In the genomic region with DNA sequence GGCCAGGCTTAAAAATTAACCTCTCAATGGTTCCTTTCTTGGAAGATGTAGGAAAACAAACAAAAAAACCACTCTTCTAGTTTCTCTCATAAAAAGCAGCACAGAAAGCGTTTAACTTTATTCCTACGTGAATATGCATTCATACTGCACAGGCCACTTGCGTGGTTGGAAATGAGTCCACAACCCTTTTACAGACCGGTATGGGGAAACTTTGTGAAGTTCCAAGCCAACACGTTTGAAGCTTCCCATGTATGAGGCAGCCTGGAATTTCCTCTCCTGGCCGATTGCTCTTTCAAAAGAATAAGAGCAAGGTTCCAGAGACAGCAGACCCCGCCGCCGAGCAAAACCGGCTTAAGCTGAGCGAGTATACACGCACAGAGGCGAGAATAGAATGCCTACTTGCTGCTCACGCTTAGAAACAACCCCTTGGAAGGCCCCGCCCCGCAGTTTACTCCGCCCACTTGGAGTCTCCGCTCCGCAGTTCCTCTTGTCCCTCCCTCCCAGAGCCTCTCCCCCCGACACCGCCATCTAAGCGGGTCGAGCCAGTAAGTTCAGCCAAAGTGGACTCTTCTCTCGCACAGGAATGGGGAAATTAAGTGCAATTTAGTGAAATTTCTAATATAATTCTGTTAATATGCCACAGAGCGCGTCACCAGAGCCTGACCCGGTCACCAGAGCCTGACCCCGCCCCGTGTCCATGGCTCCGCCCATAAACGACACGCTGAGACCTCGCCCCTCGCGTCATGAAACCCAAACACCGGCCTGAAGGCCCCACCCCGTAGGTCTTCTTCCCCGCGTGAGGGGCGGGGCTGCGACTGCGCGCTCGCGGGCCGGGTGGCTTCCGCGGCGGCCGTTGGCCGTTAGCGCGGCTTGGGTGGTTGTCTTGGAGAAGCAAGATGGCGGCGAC, we compare ENCODE assay signal across 8 mouse cellular contexts. TPM values are rescaled to one million over a fixed set of nuclear protein-coding genes. Genes with fewer than 3 reads are reported as not detected.
A peak's percentile ranks its signal among the peaks of the same experiment; 100 is the strongest.
DNase-seq lines count a peak whose midpoint lies in the region; ATAC-seq and TF ChIP-seq lines count a peak whose summit lies in the region.
"Not testable (repeated sequence)": the region's sequence is repeated elsewhere in the genome, so short reads cannot be mapped to it uniquely, and the experiment has no call there.

A gene (plus strand): TSS at position 801 of the 907 bp plus-strand sequence.

- peaks cover 15% of the 10 kb centered on the region for H3K36me3 ChIP-seq in forebrain, embryonic 10.5 days (replicated peaks)
- not testable (repeated sequence) for H3K36me3 ChIP-seq in heart, embryonic 12.5 days; small intestine, adult 2 months (ENCODE audit: control insufficient read depth, insufficient read depth, low read length)
- H3K36me3 ChIP-seq in limb, embryonic 10.5 days, result peaks cover 14% of the 10 kb centered on the region

- not testable (repeated sequence) for H3K27me3 ChIP-seq in forebrain, embryonic 10.5 days (ENCODE audit: poor library complexity, severe bottlenecking); heart, embryonic 12.5 days (replicated peaks); limb, embryonic 10.5 days (ENCODE audit: low read depth, poor library complexity, severe bottlenecking); small intestine, adult 2 months (ENCODE audit: control insufficient read depth, insufficient read depth, low read length)

- H3K9ac ChIP-seq in heart, embryonic 12.5 days, result peak within 1 kb of the TSS; percentile 77

- not testable (repeated sequence) for TF ChIP-seq CTCF in bone marrow, adult 2 months (IDR thresholded peaks at IDR 0.05; ENCODE audit: control insufficient read depth, insufficient read depth, low read length); small intestine, adult 2 months (IDR thresholded peaks at IDR 0.05; ENCODE audit: extremely low read depth, insufficient read length, insufficient replicate concordance, low read depth, low read length)

- H3K27ac ChIP-seq in bone marrow, adult 2 months (ENCODE audit: control insufficient read depth, insufficient read depth, low read depth, low read length, poor library complexity), result peak within 1 kb of the TSS; percentile 89
- peak within 1 kb of the TSS; percentile 89 for H3K27ac ChIP-seq in forebrain, embryonic 10.5 days
- not testable (repeated sequence) for H3K27ac ChIP-seq in heart, embryonic 12.5 days (ENCODE audit: poor library complexity, severe bottlenecking); small intestine, adult 2 months (ENCODE audit: insufficient read depth, low read depth, low read length)
- H3K27ac ChIP-seq in limb, embryonic 10.5 days, result peak within 1 kb of the TSS; percentile 78

- peak within 1 kb of the TSS; percentile 60 for H3K4me2 ChIP-seq in heart, embryonic 12.5 days

- WGBS in bone marrow, adult 2 months, result under 1% methylated on average over 20 of the region's 55 CpGs
- WGBS in forebrain, embryonic 10.5 days, result 3% methylated on average over 21 of the region's 55 CpGs
- WGBS in heart, embryonic 12.5 days, result 1% methylated on average over 19 of the region's 55 CpGs
- 2% methylated on average over 21 of the region's 55 CpGs for WGBS in limb, embryonic 10.5 days
- WGBS in small intestine, adult 2 months, result under 1% methylated on average over 19 of the region's 55 CpGs

- ATAC-seq in heart, embryonic 12.5 days (ENCODE audit: insufficient number of reproducible peaks, low FRiP score), result peak; percentile 98
- peak; percentile 85 for ATAC-seq in megakaryocyte-erythroid progenitor cell, adult 5-6 weeks (replicated peaks; ENCODE audit: low FRiP score, low TSS enrichment, poor library complexity, severe bottlenecking)

- DNase-seq in B cell, adult 2 months, result peak; percentile 77 to 85
- not testable (repeated sequence) for DNase-seq in forebrain, embryonic 10.5 days (ENCODE audit: extremely low spot score, low spot score); limb, embryonic 10.5 days (ENCODE audit: low spot score)
- DNase-seq in kidney, adult 8-10 months, result peak; percentile 69 to 71

- not testable (repeated sequence) for H3K4me1 ChIP-seq in bone marrow, adult 2 months (ENCODE audit: control insufficient read depth, insufficient read depth, low read length); forebrain, embryonic 10.5 days; heart, embryonic 12.5 days (replicated peaks); limb, embryonic 10.5 days; small intestine, adult 2 months (ENCODE audit: control insufficient read depth, insufficient read depth, insufficient read length, low read length)

- peak within 1 kb of the TSS; percentile 70 for H3K4me3 ChIP-seq in bone marrow, adult 2 months (replicated peaks; ENCODE audit: control insufficient read depth, low read depth, low read length)
- H3K4me3 ChIP-seq in forebrain, embryonic 10.5 days, result peak within 1 kb of the TSS; percentile 59
- peak within 1 kb of the TSS; percentile 69 for H3K4me3 ChIP-seq in heart, embryonic 12.5 days
- peak within 1 kb of the TSS; percentile 55 for H3K4me3 ChIP-seq in limb, embryonic 10.5 days
- H3K4me3 ChIP-seq in small intestine, adult 2 months (ENCODE audit: low read depth, low read length), result peak within 1 kb of the TSS; percentile 80

- H3K9me3 ChIP-seq in forebrain, embryonic 10.5 days; heart, embryonic 12.5 days (replicated peaks); limb, embryonic 10.5 days (replicated peaks): not testable (repeated sequence)

- TF ChIP-seq POLR2A in bone marrow, adult 2 months (IDR thresholded peaks at IDR 0.05; ENCODE audit: borderline replicate concordance, control insufficient read depth, low read depth, low read length); small intestine, adult 2 months (IDR thresholded peaks at IDR 0.05; ENCODE audit: low read depth, low read length): not testable (repeated sequence)

RNA-seq across cellular contexts. Expression of the gene that starts here (rescaled TPM):
- polyA plus RNA-seq in bone marrow, adult 2 months (2011; ENCODE audit: insufficient read depth, insufficient read length, low replicate concordance, missing spikeins), result 23.3 and 24.2 TPM in 2 replicates
- 57.7 and 60.9 TPM in 2 replicates for polyA plus RNA-seq in forebrain, embryonic 10.5 days (2016; fragmentation: Nextera tagmentation; extraction: Ambion mirVana)
- polyA plus RNA-seq in heart, embryonic 12.5 days (2016; fragmentation: Nextera tagmentation; extraction: Ambion mirVana), result 23.1 and 23.8 TPM in 2 replicates
- polyA plus RNA-seq in limb, embryonic 10.5 days (2016; fragmentation: Nextera tagmentation; extraction: Ambion mirVana), result 54.1 and 55.2 TPM in 2 replicates
- 26.9 and 46.6 TPM in 2 replicates for total RNA-seq in megakaryocyte-erythroid progenitor cell, adult 5-6 weeks (2014; fragmentation: Nextera tagmentation)
- total RNA-seq in megakaryocyte-erythroid progenitor cell, adult 5-6 weeks (2017), result 48.1 and 67.9 TPM in 2 replicates
- 0.20 and 0.38 TPM in 2 replicates for polyA plus RNA-seq in small intestine, adult 2 months (2012; rRNA removed)

Comparison
In these comparisons a context has a peak if more than half of its experiments do, and no peak if none do; other contexts are left out.
1. RNA of the gene that starts here (polyA plus RNA-seq): 57.7 to 60.9 TPM in forebrain, embryonic 10.5 days, 54.1 to 55.2 TPM in limb, embryonic 10.5 days, 23.3 to 24.2 TPM in bone marrow, adult 2 months and 23.1 to 23.8 TPM in heart, embryonic 12.5 days; 0.20 to 0.38 TPM in small intestine, adult 2 months; every median in the first group is over 10 times any median in the second.
2. Peak in every context shown above with its lines, with median percentiles within 50 percentile points of each other: H3K4me3 ChIP-seq.